Mouse (Mus musculus): Measurements from ENCODE around the gene Tbc1d19. TPM values are rescaled to one million over a fixed set of nuclear protein-coding genes. Genes with fewer than 3 reads are reported as not detected.

Tbc1d19 gene
- polyA plus RNA-seq, 1 experiment, result 16.3 TPM

Other genes starting within 250 kb of the Tbc1d19 start
- not detected in 2 replicates for gene Cckar, start 101.9 kb upstream of the Tbc1d19 start, polyA plus RNA-seq (2012; ENCODE audit: insufficient read depth, insufficient read length, missing spikeins)
- gene Stim2, start 188.9 kb downstream of the Tbc1d19 start, polyA plus RNA-seq (2012; ENCODE audit: insufficient read depth, insufficient read length, missing spikeins), result 10.8 and 12.6 TPM in 2 replicates